Mouse (Mus musculus) urinary bladder, postnatal 4 days (tissue): Measurements from ENCODE around the gene Dgki.

Experiments used
- DNase-seq, 2 experiments: peaks; one replicate each; pipeline ENCODE4 v3.0.0; 2021 to 2022; ENCODE audit warnings: low spot score in 2 of 2

Gene Dgki

GRCm38 (mm10) chr6:37242100-37242768 lies 57.8 kb downstream of the Dgki start:
- DNase-seq: no peak

GRCm38 (mm10) chr6:37241434-37241833 lies 58.5 kb downstream of the Dgki start:
- no peak for DNase-seq

DNA sequence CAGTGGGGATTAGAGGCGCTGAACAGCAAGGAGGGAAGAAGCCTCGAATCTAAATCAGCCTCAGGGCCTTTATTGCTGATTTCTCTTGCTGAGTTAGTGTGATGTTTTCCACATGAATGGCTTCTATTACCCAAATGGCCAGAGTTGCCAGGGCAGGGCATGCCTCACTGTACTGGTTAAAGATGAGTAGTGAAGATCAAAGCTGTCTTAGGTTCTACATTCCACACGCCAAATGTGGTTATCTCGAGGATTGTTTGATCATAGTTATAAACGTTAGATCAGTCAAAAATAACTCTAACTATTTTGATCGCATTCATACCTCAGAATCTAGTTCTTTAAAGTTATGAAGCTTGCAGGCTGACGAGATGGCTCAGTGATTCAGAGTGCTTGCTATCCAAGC lies 59.8 kb downstream of the Dgki start:
- no peak for DNase-seq

GRCm38 (mm10) chr6:37236893-37237292 lies 63.1 kb downstream of the Dgki start:
- no peak for DNase-seq

- DNase-seq: no peak
These were observed 68.8 kb downstream of the Dgki start for GRCm38 (mm10) chr6:37231148-37231547.

GRCm38 (mm10) chr6:37222947-37223510 lies 77.0 kb downstream of the Dgki start:
- peak in 1 of 2 experiments; percentile 40 for DNase-seq

DNA sequence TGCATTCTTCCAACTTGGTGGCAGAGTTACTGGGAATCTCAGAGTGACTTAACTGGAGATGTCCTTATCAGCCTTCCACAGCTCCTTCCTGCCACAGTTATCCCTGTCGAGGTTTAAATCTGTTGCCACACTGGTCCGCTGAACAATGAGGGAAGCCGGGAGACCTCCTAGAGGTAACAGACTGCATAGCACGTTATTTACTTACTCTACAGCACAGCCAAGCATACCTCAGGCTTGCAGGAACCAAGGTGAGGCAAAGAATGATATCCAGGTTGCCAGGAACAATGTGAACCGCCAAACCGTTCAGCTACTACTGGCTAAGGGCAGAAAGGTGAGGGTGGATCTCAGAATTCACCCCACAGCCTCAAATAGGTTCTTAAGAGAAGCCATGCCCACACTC lies 78.0 kb downstream of the Dgki start:
- DNase-seq: no peak

DNA sequence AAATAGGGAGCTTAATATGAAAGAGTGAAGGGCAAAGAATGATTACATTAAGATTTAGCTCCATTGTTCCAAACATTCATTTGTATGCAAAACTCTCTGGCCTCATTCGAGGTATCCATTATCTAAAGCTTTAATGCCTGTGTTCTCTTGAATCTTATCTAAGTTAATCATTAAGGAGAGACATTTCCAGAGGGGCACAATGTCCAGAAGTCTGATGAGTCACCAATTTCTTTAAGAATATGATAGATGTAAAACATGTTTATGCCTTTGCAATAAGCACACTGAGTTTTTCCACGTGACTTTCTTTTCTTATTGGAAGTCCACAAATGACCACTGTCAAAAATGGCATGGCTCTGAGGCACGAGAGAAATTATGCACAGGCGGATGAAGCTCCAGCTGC lies 80.9 kb downstream of the Dgki start:
- DNase-seq: no peak

DNA sequence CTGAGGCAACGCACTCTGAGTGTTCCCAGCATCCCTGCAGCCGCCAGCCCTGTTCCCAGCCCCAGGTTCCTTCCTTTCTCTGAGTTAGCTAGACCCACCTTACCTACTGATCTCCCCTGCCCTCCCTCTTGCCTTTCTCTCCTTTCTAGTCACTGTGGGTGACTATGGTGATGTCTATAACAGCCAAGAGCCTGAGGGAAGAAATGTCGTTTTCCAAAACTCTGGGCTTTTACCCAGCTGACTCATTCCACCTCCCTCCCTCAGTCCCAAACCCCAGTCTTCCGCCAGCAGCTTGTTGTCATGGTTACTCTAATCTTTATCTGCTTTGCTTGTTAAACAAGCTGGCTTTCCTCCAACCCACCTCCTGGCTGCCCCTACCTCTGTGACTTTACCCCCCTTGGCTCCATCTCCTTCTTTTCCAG lies 83.6 kb downstream of the Dgki start:
- no peak for DNase-seq

GRCm38 (mm10) chr6:37215655-37216054 lies 84.3 kb downstream of the Dgki start:
- no peak for DNase-seq

- DNase-seq: no peak
These were observed 87.1 kb downstream of the Dgki start for GRCm38 (mm10) chr6:37212930-37213329.

DNA sequence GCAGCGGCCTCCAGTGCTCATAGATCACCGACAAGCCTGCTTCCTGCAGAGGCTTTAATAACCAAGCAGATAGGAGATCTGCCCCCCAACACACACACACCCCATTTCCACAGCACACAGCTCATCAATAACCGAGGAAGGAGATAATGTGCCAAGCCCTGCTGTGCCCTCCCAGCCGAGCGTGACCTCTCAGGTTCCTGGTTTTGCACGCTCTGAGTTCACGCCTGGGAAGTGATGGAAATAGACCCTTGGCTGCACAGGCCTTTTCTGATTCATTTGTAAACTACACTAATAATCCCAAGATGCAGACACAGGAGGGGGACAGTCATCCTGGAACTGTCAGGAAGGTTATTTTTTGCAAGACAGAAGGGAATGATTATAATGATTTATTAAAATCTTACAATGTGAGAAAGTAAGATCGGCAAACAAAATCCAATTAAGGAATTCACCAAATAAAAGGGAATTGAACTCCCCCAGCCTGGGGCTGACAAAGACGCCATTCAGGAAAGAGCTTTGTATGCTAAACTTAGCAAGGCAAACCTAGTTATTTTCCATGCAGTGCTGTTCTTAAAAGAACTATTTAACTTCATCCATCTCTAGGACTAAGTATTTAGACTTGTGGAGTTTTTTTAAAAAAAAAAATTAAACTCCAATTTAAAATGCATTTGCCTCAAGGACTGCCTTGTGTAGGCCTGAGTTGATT lies 88.3 kb downstream of the Dgki start:
- DNase-seq: no peak

DNA sequence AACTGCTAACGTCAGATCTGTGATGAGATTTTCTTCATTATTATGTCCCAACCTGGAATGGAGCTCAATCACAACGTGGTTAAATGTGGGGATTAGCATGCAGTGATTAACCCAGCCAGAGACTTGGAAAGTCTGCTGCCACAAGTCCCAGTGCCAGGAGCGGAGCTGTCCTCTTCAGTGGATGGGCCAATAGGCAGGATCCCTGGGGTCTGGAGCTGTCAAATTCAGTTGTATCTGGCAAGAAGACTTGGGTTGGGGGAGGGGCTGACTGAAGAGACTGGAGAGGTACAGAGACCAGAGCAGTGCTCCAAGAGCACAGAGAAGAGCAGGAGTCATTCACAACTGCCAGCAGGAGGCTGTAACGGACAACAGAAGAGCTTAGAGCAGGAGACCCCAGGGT lies 97.1 kb downstream of the Dgki start:
- DNase-seq: peak; percentile 35 to 68

GRCm38 (mm10) chr6:37200840-37201239 lies 99.1 kb downstream of the Dgki start:
- DNase-seq: no peak

- no peak for DNase-seq
These were observed 100.5 kb downstream of the Dgki start for GRCm38 (mm10) chr6:37199502-37199901.

DNA sequence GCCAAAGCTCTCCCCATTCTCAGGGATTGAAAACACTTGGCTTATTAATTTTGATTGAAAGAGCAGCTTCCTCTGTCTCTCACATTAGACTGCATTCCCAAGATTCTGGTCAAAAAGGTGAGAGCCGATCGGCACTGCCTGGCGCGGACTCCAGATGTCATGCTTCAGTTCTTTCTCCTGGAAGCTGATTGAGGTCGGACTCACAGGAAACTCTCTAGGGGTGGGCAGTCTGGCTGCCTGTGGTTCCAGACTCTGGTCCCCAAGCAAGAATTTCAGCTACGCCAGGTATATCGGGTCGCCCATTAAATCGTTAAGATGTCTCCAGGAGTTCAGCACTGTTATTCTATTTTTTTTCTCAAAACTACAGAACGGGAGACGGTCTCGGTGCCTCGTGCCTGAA lies 102.2 kb downstream of the Dgki start:
- no peak for DNase-seq

DNA sequence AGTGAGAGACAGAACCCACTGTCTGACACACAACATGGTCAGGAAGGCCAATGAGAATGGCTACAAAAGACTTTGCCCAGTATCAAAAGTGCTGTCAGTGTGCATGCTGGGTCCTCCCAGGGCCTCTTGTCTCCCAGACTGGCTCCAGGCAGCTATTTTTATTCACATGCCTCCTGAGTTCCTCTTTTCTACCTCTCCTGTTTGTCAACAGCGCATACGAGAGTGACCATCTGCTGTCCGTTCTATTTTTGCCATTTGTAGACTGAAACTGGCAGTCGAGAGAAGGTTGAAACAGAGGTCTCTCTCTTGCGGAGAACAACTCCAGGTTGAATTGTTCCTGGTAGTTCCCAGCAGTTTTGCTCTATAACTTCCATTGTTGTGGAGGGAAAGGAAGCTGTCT lies 103.1 kb downstream of the Dgki start:
- DNase-seq: no peak

- no peak for DNase-seq
These were observed 104.2 kb downstream of the Dgki start for GRCm38 (mm10) chr6:37195766-37196165.

DNA sequence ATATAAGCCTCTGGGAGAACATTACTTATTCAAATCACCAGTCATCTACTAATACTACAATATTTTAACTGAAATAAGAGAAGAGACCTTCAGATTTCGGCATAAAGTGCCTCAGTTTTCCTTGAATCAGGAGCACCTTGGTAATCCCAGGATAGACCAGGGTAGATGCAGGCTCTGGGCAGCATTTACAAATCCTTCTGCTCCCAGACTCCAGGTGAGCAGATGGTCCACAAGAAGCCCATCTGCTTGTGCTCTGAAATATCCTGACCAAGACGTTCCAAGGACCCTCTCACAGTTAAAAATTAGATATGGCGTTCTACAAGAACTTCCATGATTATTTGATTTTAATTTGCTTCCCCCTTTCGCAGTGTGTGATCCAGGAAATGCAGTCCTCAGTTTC lies 118.0 kb downstream of the Dgki start:
- no peak for DNase-seq

- DNase-seq: no peak
These were observed 128.7 kb downstream of the Dgki start for GRCm38 (mm10) chr6:37171149-37171832.

DNA sequence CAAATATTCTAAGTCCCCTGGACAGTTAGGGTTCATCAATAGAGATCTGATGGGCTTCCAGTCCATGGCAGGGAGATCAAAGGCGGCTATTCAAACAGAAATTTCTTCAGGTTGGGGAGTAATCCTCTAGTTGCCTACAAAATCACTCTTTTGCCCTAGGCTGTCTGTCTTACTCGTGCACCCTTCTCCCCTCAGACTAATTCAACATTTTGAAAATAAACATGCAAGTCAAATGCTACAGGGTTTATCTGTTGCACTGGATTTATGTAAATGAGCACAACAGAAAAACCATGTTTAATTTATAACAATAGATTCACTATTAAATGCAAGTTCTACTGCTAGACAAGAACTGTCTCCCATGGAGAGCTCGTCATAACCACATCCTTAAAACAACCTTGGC lies 141.1 kb downstream of the Dgki start:
- no peak for DNase-seq

DNA sequence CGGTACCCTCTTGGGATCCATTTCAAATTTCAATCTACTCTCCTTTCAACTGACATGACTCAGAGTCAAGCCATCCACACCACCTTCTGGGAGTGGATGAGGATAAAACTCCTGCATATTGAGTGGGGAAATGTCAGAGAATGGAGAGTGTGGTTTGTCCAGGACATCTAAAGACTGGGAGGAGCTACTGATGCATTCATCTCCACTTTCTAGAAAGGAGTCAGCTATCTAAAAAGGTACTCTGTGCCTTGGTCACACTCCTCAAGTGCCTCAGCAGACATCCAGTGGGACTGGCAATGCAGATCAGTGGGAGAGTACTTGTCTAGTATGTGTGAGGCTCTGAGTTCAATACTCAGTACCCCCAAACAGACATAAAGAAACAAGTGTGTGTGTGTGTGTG lies 145.9 kb downstream of the Dgki start:
- no peak for DNase-seq

- no peak for DNase-seq
These were observed 149.5 kb downstream of the Dgki start for GRCm38 (mm10) chr6:37150483-37150882.
